Mouse (Mus musculus): ENCODE measurements at regions not wholly inside any gene's neighbourhood (a gene's known extent, or its start where the extent isn't known, plus 50 kb on each side); places are given as distances from the start of the nearest gene placed in this dataset.

GRCm38 (mm10) chr8:53868567-53868966 lies 208.8 kb upstream of the Vegfc start:
- H3K27ac ChIP-seq (ENCODE audit: low read length) = no peak overlapping the region
- no peaks in the 10 kb centered on the region for H3K36me3 ChIP-seq (ENCODE audit: control insufficient read depth, insufficient read depth, low read length)
- 56% methylated on average over 1 of the region's 1 CpGs for WGBS
- ATAC-seq (ENCODE audit: insufficient number of reproducible peaks, insufficient read depth, low FRiP score, low read depth) = no peak
- H3K4me3 ChIP-seq (ENCODE audit: low read depth, low read length) = no peak overlapping the region
- no peaks in the 10 kb centered on the region for H3K9me3 ChIP-seq (ENCODE audit: control insufficient read depth, low read depth, low read length)
- no peak overlapping the region for H3K4me2 ChIP-seq (replicated peaks; ENCODE audit: low read depth, low read length)
- H3K4me1 ChIP-seq (ENCODE audit: control insufficient read depth, insufficient read depth, low read length) = no peaks in the 10 kb centered on the region
- H3K27me3 ChIP-seq (ENCODE audit: control insufficient read depth, insufficient read depth, low read length) = no peaks in the 10 kb centered on the region
- no peak overlapping the region for H3K9ac ChIP-seq (replicated peaks; ENCODE audit: low read depth, low read length)

- H3K27ac ChIP-seq (ENCODE audit: low read length) = no peak overlapping the region
- H3K9me3 ChIP-seq (ENCODE audit: control insufficient read depth, low read depth, low read length) = no peaks in the 10 kb centered on the region
- H3K9ac ChIP-seq (replicated peaks; ENCODE audit: low read depth, low read length) = no peak overlapping the region
- ATAC-seq (ENCODE audit: insufficient number of reproducible peaks, insufficient read depth, low FRiP score, low read depth) = no peak
- no peak overlapping the region for H3K4me3 ChIP-seq (ENCODE audit: low read depth, low read length)
- no peaks in the 10 kb centered on the region for H3K4me1 ChIP-seq (ENCODE audit: control insufficient read depth, insufficient read depth, low read length)
- H3K36me3 ChIP-seq (ENCODE audit: control insufficient read depth, insufficient read depth, low read length) = no peaks in the 10 kb centered on the region
- WGBS = 65% methylated on average over 8 of the region's 8 CpGs
- no peaks in the 10 kb centered on the region for H3K27me3 ChIP-seq (ENCODE audit: control insufficient read depth, insufficient read depth, low read length)
- no peak overlapping the region for H3K4me2 ChIP-seq (replicated peaks; ENCODE audit: low read depth, low read length)
Observed at GRCm38 (mm10) chr8:53869997-53870596, 207.3 kb upstream of the Vegfc start.

GRCm38 (mm10) chr8:53872033-53872619 lies 205.3 kb upstream of the Vegfc start:
- H3K27ac ChIP-seq (ENCODE audit: low read length) = no peak overlapping the region
- H3K9ac ChIP-seq (replicated peaks; ENCODE audit: low read depth, low read length) = no peak overlapping the region
- H3K36me3 ChIP-seq (ENCODE audit: control insufficient read depth, insufficient read depth, low read length) = no peaks in the 10 kb centered on the region
- H3K4me1 ChIP-seq (ENCODE audit: control insufficient read depth, insufficient read depth, low read length) = no peaks in the 10 kb centered on the region
- H3K4me3 ChIP-seq (ENCODE audit: low read depth, low read length) = no peak overlapping the region
- WGBS = 38% methylated on average over 4 of the region's 4 CpGs
- no peaks in the 10 kb centered on the region for H3K9me3 ChIP-seq (ENCODE audit: control insufficient read depth, low read depth, low read length)
- no peaks in the 10 kb centered on the region for H3K27me3 ChIP-seq (ENCODE audit: control insufficient read depth, insufficient read depth, low read length)
- no peak for ATAC-seq (ENCODE audit: insufficient number of reproducible peaks, insufficient read depth, low FRiP score, low read depth)
- no peak overlapping the region for H3K4me2 ChIP-seq (replicated peaks; ENCODE audit: low read depth, low read length)

- H3K4me3 ChIP-seq (ENCODE audit: low read depth, low read length) = no peak overlapping the region
- no peak overlapping the region for H3K27ac ChIP-seq (ENCODE audit: low read length)
- no peaks in the 10 kb centered on the region for H3K9me3 ChIP-seq (ENCODE audit: control insufficient read depth, low read depth, low read length)
- no peak overlapping the region for H3K9ac ChIP-seq (replicated peaks; ENCODE audit: low read depth, low read length)
- no peak overlapping the region for H3K4me2 ChIP-seq (replicated peaks; ENCODE audit: low read depth, low read length)
- no peak for ATAC-seq (ENCODE audit: insufficient number of reproducible peaks, insufficient read depth, low FRiP score, low read depth)
- no peaks in the 10 kb centered on the region for H3K4me1 ChIP-seq (ENCODE audit: control insufficient read depth, insufficient read depth, low read length)
- no peaks in the 10 kb centered on the region for H3K36me3 ChIP-seq (ENCODE audit: control insufficient read depth, insufficient read depth, low read length)
- H3K27me3 ChIP-seq (ENCODE audit: control insufficient read depth, insufficient read depth, low read length) = no peaks in the 10 kb centered on the region
- 78% methylated on average over 7 of the region's 7 CpGs for WGBS
Observed at GRCm38 (mm10) chr8:53878846-53879245, 198.6 kb upstream of the Vegfc start.

GRCm38 (mm10) chr8:53881551-53881950 lies 195.9 kb upstream of the Vegfc start:
- 79% methylated on average over 1 of the region's 1 CpGs for WGBS
- Histone ChIP-seq H3K4me3 (ENCODE audit: low read depth, low read length) (no peak overlapping the region), H3K4me1 (ENCODE audit: control insufficient read depth, insufficient read depth, low read length) (no peaks in the 10 kb centered on the region), H3K9ac (replicated peaks; ENCODE audit: low read depth, low read length) (no peak overlapping the region), H3K9me3 (ENCODE audit: control insufficient read depth, low read depth, low read length) (no peaks in the 10 kb centered on the region), H3K27ac (ENCODE audit: low read length) (no peak overlapping the region), H3K36me3 (ENCODE audit: control insufficient read depth, insufficient read depth, low read length) (no peaks in the 10 kb centered on the region), H3K4me2 (replicated peaks; ENCODE audit: low read depth, low read length) (no peak overlapping the region), H3K27me3 (ENCODE audit: control insufficient read depth, insufficient read depth, low read length) (no peaks in the 10 kb centered on the region)
- no peak for ATAC-seq (ENCODE audit: insufficient number of reproducible peaks, insufficient read depth, low FRiP score, low read depth)

GRCm38 (mm10) chr8:53892205-53892710 lies 185.1 kb upstream of the Vegfc start:
- Histone ChIP-seq H3K36me3 (ENCODE audit: control insufficient read depth, insufficient read depth, low read length) (no peaks in the 10 kb centered on the region), H3K27me3 (ENCODE audit: control insufficient read depth, insufficient read depth, low read length) (no peaks in the 10 kb centered on the region), H3K4me2 (replicated peaks; ENCODE audit: low read depth, low read length) (no peak overlapping the region), H3K4me1 (ENCODE audit: control insufficient read depth, insufficient read depth, low read length) (no peaks in the 10 kb centered on the region), H3K4me3 (ENCODE audit: low read depth, low read length) (no peak overlapping the region), H3K9me3 (ENCODE audit: control insufficient read depth, low read depth, low read length) (no peaks in the 10 kb centered on the region), H3K9ac (replicated peaks; ENCODE audit: low read depth, low read length) (no peak overlapping the region), H3K27ac (ENCODE audit: low read length) (no peak overlapping the region)
- ATAC-seq (ENCODE audit: insufficient number of reproducible peaks, insufficient read depth, low FRiP score, low read depth) = no peak
- 77% methylated on average over 4 of the region's 4 CpGs for WGBS

- Histone ChIP-seq H3K4me1 (ENCODE audit: control insufficient read depth, insufficient read depth, low read length) (no peaks in the 10 kb centered on the region), H3K27ac (ENCODE audit: low read length) (no peak overlapping the region), H3K4me2 (replicated peaks; ENCODE audit: low read depth, low read length) (no peak overlapping the region), H3K36me3 (ENCODE audit: control insufficient read depth, insufficient read depth, low read length) (no peaks in the 10 kb centered on the region), H3K4me3 (ENCODE audit: low read depth, low read length) (no peak overlapping the region), H3K27me3 (ENCODE audit: control insufficient read depth, insufficient read depth, low read length) (no peaks in the 10 kb centered on the region), H3K9ac (replicated peaks; ENCODE audit: low read depth, low read length) (no peak overlapping the region), H3K9me3 (ENCODE audit: control insufficient read depth, low read depth, low read length) (no peaks in the 10 kb centered on the region)
- no peak for ATAC-seq (ENCODE audit: insufficient number of reproducible peaks, insufficient read depth, low FRiP score, low read depth)
- 41% methylated on average over 3 of the region's 3 CpGs for WGBS
Observed at GRCm38 (mm10) chr8:53892770-53893169, 184.6 kb upstream of the Vegfc start.

GRCm38 (mm10) chr8:53922343-53922742 lies 155.1 kb upstream of the Vegfc start:
- Histone ChIP-seq H3K4me3 (ENCODE audit: low read depth, low read length) (no peak overlapping the region), H3K9ac (replicated peaks; ENCODE audit: low read depth, low read length) (no peak overlapping the region), H3K4me1 (ENCODE audit: control insufficient read depth, insufficient read depth, low read length) (no peaks in the 10 kb centered on the region), H3K4me2 (replicated peaks; ENCODE audit: low read depth, low read length) (no peak overlapping the region), H3K9me3 (ENCODE audit: control insufficient read depth, low read depth, low read length) (peaks cover 3% of the 10 kb centered on the region; the same call in 1 of the 2 replicates), H3K36me3 (ENCODE audit: control insufficient read depth, insufficient read depth, low read length) (no peaks in the 10 kb centered on the region), H3K27ac (ENCODE audit: low read length) (no peak overlapping the region), H3K27me3 (ENCODE audit: control insufficient read depth, insufficient read depth, low read length) (no peaks in the 10 kb centered on the region)
- no peak for ATAC-seq (ENCODE audit: insufficient number of reproducible peaks, insufficient read depth, low FRiP score, low read depth)
- WGBS = 73% methylated on average over 4 of the region's 4 CpGs

GRCm38 (mm10) chr8:53930685-53931084 lies 146.7 kb upstream of the Vegfc start:
- no peak overlapping the region for H3K27ac ChIP-seq (ENCODE audit: low read length)
- no peak overlapping the region for H3K4me2 ChIP-seq (replicated peaks; ENCODE audit: low read depth, low read length)
- ATAC-seq (ENCODE audit: insufficient number of reproducible peaks, insufficient read depth, low FRiP score, low read depth) = no peak
- no peaks in the 10 kb centered on the region for H3K9me3 ChIP-seq (ENCODE audit: control insufficient read depth, low read depth, low read length)
- no peaks in the 10 kb centered on the region for H3K36me3 ChIP-seq (ENCODE audit: control insufficient read depth, insufficient read depth, low read length)
- no peak overlapping the region for H3K4me3 ChIP-seq (ENCODE audit: low read depth, low read length)
- 39% methylated on average over 5 of the region's 5 CpGs for WGBS
- no peaks in the 10 kb centered on the region for H3K4me1 ChIP-seq (ENCODE audit: control insufficient read depth, insufficient read depth, low read length)
- H3K9ac ChIP-seq (replicated peaks; ENCODE audit: low read depth, low read length) = no peak overlapping the region
- no peaks in the 10 kb centered on the region for H3K27me3 ChIP-seq (ENCODE audit: control insufficient read depth, insufficient read depth, low read length)

Data from stomach, embryonic 14.5 days (tissue).